Mouse (Mus musculus): ENCODE measurements around the gene Maats1. TPM values are rescaled to one million over a fixed set of nuclear protein-coding genes. Genes with fewer than 3 reads are reported as not detected.

Gene Maats1
- polyA plus RNA-seq (2015; fragmentation: Illumina TruSeq; extraction: RNeasy Lipid Tissue Mini Kit (QIAGEN cat#74804); ENCODE audit: low read depth, low replicate concordance) = 1.4 TPM

DNA sequence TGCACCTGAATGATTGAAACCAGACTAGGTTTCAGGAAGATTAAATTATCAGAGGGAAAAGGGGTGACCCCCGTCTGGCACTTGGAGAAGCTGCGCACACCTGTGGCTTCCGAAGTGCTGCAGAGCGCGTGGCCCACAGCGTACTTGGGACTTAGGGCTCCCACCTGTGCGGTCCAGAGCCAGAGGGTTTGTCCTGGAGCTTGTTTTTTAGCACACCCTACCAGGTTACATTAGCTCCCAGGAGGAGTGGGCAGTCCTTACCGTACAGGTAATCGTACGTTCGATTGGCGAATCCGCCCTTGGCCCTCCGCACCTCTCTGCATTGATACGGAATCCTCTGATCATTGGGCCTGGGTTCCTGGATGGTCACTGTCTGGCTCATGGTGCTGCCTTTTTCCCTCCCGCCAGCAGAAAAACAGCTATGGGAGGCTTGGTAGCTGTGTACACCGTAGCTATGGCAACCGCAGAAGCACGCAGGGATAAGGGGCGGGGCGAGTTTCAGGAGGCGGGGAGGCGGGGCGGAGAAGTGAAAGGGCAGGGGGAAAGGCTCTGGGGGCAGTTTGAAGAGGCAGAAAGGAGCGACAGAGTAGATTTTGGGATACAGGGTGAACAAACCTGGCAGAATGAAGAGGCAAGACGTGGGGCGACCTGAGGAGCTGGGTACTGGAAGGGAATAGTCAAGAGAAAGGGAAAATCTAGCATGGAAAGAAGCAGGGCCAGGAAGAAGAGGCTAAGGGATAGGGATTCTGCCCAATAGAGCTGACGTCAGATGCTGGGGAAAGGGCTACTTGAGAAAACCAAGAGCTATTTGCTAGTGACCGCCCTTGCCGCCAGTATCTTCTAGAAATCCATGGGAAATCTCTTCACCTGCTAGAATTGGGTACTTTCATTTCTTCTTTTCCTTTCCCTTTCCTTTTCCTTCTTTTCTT is at the start of gene Maats1:
TSS of gene Maats1 (minus strand) at position 748 of the 929 bp plus-strand sequence.

DNA sequence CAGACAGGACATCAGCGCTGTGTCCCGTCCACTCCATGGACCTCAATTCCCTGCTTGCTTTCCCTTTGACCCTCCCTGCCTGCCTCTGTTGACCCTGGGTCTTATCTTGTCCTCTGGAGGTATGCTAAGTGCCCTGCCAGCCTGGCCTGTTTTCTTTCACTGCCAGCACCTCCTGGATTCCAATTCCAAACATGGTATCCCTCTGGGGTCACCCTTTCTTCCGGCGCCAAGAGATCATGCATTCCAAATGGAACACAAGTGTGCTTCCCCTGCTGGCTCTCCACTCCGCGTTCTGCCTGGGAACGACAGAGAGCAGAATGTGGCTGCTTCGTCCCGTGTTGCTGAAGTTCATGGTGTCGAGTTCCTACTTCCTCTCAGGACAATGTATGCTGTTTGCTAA is 20.0 kb upstream of the Maats1 start, which contains the start of gene Popdc2:
TSS of gene Popdc2 (plus strand) at position 277 of the 400 bp plus-strand sequence.

DNA sequence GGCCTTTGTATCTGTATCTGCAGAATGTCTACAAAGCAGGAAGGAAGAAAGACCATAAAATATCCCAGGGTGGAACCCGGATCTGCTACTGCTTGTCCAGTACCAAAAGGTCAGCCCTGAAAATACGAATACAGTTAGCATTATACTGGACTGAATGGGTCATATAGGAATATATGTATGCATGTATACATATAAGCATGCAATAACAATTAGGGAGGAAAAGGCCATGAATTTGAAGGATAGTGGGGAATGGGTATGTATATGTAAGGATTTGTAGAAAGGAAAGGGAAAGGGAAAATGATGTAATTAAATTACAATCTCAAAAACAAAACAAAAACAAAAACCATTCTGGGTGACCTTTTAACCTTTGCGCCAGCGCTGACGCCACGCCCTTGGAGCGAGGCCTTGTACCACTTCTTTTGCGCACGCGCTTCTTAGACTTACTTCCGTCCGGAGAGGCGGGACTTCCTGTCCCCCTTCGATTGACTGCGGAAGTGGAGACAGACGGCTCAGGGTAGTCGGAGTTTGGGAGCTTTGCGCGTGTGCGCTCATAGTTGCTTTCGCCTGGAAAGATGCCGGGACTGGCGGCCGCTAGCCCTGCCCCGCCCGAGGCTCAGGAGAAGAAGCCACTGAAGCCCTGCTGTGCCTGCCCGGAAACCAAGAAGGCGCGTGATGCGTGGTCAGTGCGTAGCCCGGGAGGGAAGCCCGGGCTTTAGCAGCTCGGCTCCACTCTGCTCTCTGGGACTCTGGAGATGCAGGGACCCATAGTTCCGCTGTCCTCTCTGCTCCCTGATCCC is 4.8 kb upstream of the Maats1 start, which contains the start of the genes Cox17 and Gm21987:
TSS of gene Cox17 (plus strand) at position 463 of the 797 bp plus-strand sequence.
TSS of gene Gm21987 (plus strand) at position 512 of the 797 bp plus-strand sequence.

DNA sequence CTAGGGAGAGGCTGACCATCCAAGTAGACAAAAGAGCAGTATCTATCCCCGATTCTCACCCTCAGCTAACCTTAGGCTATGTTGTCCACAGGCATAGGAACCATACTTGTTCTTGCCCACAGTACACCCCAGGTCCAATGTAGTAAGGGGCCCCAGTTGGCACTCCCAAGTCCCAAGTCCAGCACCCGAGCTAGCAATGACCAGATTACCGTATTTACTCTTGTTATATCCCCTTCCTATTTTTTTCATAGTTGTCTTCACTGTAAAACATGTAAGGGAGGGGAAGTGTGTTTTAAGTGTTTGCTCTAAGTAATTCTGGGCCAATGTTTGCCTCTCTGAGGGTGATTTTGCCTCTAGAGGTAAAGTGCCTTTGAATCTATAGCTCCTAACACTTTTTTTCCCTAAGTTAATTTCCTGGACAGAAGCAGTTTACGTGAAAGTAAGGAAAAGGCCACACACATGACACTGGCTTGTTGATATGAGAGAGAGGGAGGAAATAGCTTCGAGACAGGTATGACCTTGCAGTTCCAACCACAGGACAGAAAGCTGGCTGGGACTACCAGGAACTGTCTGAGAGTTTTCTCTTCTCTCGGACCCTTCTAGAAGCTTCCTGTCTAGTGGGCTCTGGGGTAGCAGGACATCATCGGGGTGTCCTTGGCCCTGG is 47.1 kb downstream of the Maats1 start, which contains the start of gene Nr1i2:
TSS of gene Nr1i2 (minus strand) at position 140 of the 664 bp plus-strand sequence.

Other genes starting within 250 kb of the Maats1 start
- not detected for gene Nr1i2, start 47.3 kb downstream of the Maats1 start, polyA plus RNA-seq (2015; fragmentation: Illumina TruSeq; extraction: RNeasy Lipid Tissue Mini Kit (QIAGEN cat#74804); ENCODE audit: low read depth, low replicate concordance)
- gene Cox17, start 4.8 kb upstream of the Maats1 start, polyA plus RNA-seq (2015; fragmentation: Illumina TruSeq; extraction: RNeasy Lipid Tissue Mini Kit (QIAGEN cat#74804); ENCODE audit: low read depth, low replicate concordance) = 300 TPM
- gene Gm21987, start 4.9 kb upstream of the Maats1 start, polyA plus RNA-seq (2015; fragmentation: Illumina TruSeq; extraction: RNeasy Lipid Tissue Mini Kit (QIAGEN cat#74804); ENCODE audit: low read depth, low replicate concordance) = not detected
- gene Popdc2, start 20.1 kb upstream of the Maats1 start, polyA plus RNA-seq (2015; fragmentation: Illumina TruSeq; extraction: RNeasy Lipid Tissue Mini Kit (QIAGEN cat#74804); ENCODE audit: low read depth, low replicate concordance) = 0.42 TPM
- gene Pla1a, start 91.0 kb upstream of the Maats1 start, polyA plus RNA-seq (2015; fragmentation: Illumina TruSeq; extraction: RNeasy Lipid Tissue Mini Kit (QIAGEN cat#74804); ENCODE audit: low read depth, low replicate concordance) = 2.7 TPM
- gene Adprh, start 110.6 kb upstream of the Maats1 start, polyA plus RNA-seq (2015; fragmentation: Illumina TruSeq; extraction: RNeasy Lipid Tissue Mini Kit (QIAGEN cat#74804); ENCODE audit: low read depth, low replicate concordance) = 71.9 TPM
- 0.61 TPM for gene Cd80, start 113.4 kb upstream of the Maats1 start, polyA plus RNA-seq (2015; fragmentation: Illumina TruSeq; extraction: RNeasy Lipid Tissue Mini Kit (QIAGEN cat#74804); ENCODE audit: low read depth, low replicate concordance)
- gene Timmdc1, start 180.5 kb upstream of the Maats1 start, polyA plus RNA-seq (2015; fragmentation: Illumina TruSeq; extraction: RNeasy Lipid Tissue Mini Kit (QIAGEN cat#74804); ENCODE audit: low read depth, low replicate concordance) = 27.7 TPM
- 57.1 TPM for gene Poglut1, start 208.1 kb upstream of the Maats1 start, polyA plus RNA-seq (2015; fragmentation: Illumina TruSeq; extraction: RNeasy Lipid Tissue Mini Kit (QIAGEN cat#74804); ENCODE audit: low read depth, low replicate concordance)
- 15.3 TPM for gene Tmem39a, start 216.6 kb upstream of the Maats1 start, polyA plus RNA-seq (2015; fragmentation: Illumina TruSeq; extraction: RNeasy Lipid Tissue Mini Kit (QIAGEN cat#74804); ENCODE audit: low read depth, low replicate concordance)

Data from brain, adult 10 weeks (tissue).